Mouse (Mus musculus) limb, embryonic 13.5 days (tissue): Measurements from ENCODE around the gene Galnt14. TPM values are rescaled to one million over a fixed set of nuclear protein-coding genes. Genes with fewer than 3 reads are reported as not detected.

ENCODE experiments used
- ATAC-seq: fragments of 200-750 bp; cut with Nextera tagmentation; 2 replicates; pipeline ENCODE4 v1.8.0; 2017; ENCODE audit warnings: low read depth, moderate number of reproducible peaks, moderate TSS enrichment; ENCODE audit not compliant: low FRiP score
- H3K27ac ChIP-seq: fragments of 300-500 bp; sonication (generic); 2 replicates; pipeline ENCODE4 v1.5.1; 2015; ENCODE audit warnings: inconsistent platforms, mild to moderate bottlenecking, moderate library complexity
- H3K27me3 ChIP-seq: fragments of 300-500 bp; sonication (generic); 2 replicates; pipeline ENCODE4 v1.6.1; 2015; ENCODE audit warnings: mild to moderate bottlenecking, inconsistent platforms
- H3K36me3 ChIP-seq: fragments of 300-500 bp; sonication (generic); 2 replicates; pipeline ENCODE4 v1.6.1; 2015; ENCODE audit warnings: inconsistent platforms, mild to moderate bottlenecking, moderate library complexity
- H3K4me1 ChIP-seq: fragments of 300-500 bp; sonication (generic); 2 replicates; pipeline ENCODE4 v1.6.1; 2015; ENCODE audit warnings: inconsistent platforms
- H3K4me2 ChIP-seq: fragments of 300-500 bp; sonication (generic); replicated peaks from 2 replicates; pipeline ENCODE4 v1.6.1; 2015; ENCODE audit warnings: inconsistent platforms, mild to moderate bottlenecking, moderate library complexity
- H3K4me3 ChIP-seq: fragments of 300-500 bp; sonication (generic); 2 replicates; pipeline ENCODE4 v1.5.1; 2015; ENCODE audit warnings: moderate library complexity, mild to moderate bottlenecking, inconsistent platforms
- H3K9ac ChIP-seq: fragments of 300-500 bp; sonication (generic); 2 replicates; pipeline ENCODE4 v1.6.1; 2015; ENCODE audit warnings: mild to moderate bottlenecking, inconsistent platforms
- H3K9me3 ChIP-seq: fragments of 300-500 bp; sonication (generic); 2 replicates; pipeline ENCODE4 v1.6.1; 2016; ENCODE audit warnings: inconsistent platforms
- WGBS: fragments of 180-500 bp; shearing (Covaris S2); methylation state at CpG from one replicate; pipeline ENCODE4 v1.1.7; 2015; 5-methylcytosine and 5-hydroxymethylcytosine counted together
- polyA plus RNA-seq: library from polyadenylated mRNA; unstranded; fragments of >200 nt; fragmentation: Nextera tagmentation; extraction: Ambion mirVana; gene quantifications from 2 replicates; pipeline ENCODE4 v1.2.1, GENCODE M21; 2015

Gene Galnt14
- 2.3 and 2.8 TPM in 2 replicates for polyA plus RNA-seq

- WGBS: under 1% methylated on average over 67 of the region's 75 CpGs
- Histone ChIP-seq H3K9me3 (peaks cover 11% of the 10 kb centered on the region; the same call in 1 of the 2 replicates), H3K4me2 (peak within 1 kb of the TSS; percentile 95), H3K4me3 (peak within 1 kb of the TSS; percentile 58), H3K4me1 (peaks cover 21% of the 10 kb centered on the region), H3K27ac (no peak within 1 kb of the TSS), H3K36me3 (no peaks in the 10 kb centered on the region), H3K9ac (peak within 1 kb of the TSS; percentile 69), H3K27me3 (peaks cover 74% of the 10 kb centered on the region)
- ATAC-seq: peak; percentile 69
Measured at GRCm38 (mm10) chr17:73710042-73710911, at the start of gene Galnt14. Gene Galnt14, minus strand, starts transcription at chr17:73710453.

GRCm38 (mm10) chr17:73743681-73744311, 33.5 kb upstream of the Galnt14 start:
- Histone ChIP-seq H3K4me2 (no peak overlapping the region), H3K9ac (no peak overlapping the region)

DNA sequence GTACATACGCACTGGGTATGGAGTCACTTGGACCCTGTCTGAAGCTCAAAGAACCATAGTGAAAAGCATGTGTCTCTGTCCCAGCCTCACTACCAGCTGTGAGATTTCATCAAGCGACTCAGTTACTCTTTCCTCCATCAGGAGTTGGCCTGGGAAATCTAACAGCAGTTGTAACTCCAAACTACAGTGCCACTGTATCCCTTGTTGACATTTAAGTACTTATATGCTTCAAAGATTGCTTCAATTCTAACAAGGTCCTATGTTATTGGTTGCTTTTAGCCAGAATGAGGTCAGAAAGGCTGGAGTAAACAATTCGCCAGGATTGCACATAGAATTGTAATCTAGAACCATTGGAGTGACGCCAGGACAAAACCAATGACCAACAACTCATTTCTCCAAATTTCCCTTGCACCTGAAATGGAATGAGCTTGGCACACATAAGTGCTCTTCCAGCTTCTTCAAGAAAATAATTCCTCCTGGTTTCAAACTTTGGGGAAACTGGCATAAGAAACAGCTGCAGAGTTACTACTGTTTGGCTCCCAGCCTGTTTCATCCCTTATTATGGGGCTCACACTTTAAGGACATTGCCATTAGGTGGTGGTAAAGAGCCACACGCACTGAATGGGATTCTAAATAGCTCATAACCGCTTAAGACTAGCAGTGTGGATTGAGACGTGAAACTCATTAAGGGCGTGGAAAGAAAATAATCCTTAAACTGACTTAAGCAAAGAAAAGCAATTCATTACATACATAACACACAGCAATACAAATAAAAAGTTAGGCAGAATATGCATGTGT, 13.8 kb upstream of the Galnt14 start:
- ATAC-seq: no peak
- no peaks in the 10 kb centered on the region for H3K36me3 ChIP-seq
- peaks cover 11% of the 10 kb centered on the region; the same call in 1 of the 2 replicates for H3K27me3 ChIP-seq
- H3K4me1 ChIP-seq: peaks cover 6% of the 10 kb centered on the region; the same call in 1 of the 2 replicates
- no peak overlapping the region for H3K27ac ChIP-seq
- no peak overlapping the region for H3K4me2 ChIP-seq
- no peak overlapping the region for H3K9ac ChIP-seq
- no peak overlapping the region for H3K4me3 ChIP-seq
- WGBS: 59% methylated on average over 8 of the region's 8 CpGs
- H3K9me3 ChIP-seq: no peaks in the 10 kb centered on the region

More at GRCm38 (mm10) chr17:73743681-73744311, 33.5 kb upstream of the Galnt14 start:
- Histone ChIP-seq H3K9me3 (no peaks in the 10 kb centered on the region), H3K36me3 (no peaks in the 10 kb centered on the region), H3K4me3 (no peak overlapping the region), H3K27me3 (peaks cover 7% of the 10 kb centered on the region; the same call in 1 of the 2 replicates), H3K27ac (no peak overlapping the region), H3K4me1 (no peaks in the 10 kb centered on the region)
- 3% methylated on average over 6 of the region's 6 CpGs for WGBS
- peak; percentile 82; the same call in 1 of the 2 replicates for ATAC-seq

DNA sequence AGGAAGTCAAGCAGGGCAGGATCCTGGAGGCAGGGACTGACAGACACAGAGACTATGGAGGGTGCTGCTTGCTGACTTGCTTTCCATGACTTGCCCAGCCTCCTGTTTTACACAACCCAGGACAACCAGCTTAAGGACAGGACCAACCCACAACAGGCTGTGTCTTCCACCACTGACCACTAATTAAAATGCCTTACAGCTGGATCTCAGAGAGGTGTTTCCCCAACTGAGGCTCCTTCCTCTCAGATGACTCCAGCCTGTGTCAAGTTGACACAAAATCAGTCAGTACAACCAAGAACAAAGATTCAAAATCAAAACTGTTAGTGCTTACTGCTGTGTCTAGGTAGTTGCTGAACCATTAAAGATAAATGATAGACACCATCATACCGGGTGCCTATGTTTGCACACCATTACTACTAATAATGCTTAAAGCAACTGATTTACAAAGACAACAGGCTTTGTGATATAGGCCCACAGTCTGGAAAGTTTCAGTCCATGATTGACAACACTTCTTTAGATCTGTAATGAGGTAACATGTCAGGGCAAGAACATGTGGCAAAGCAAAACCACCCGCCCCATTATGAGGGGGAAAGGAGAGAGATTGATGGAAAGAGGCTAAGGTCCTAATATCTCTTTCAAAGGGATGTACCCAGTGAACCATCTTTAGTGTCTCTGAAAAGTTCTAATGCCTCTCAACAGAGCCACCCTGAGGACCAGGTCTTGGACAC, 8.9 kb upstream of the Galnt14 start:
- ATAC-seq: no peak
- Histone ChIP-seq H3K4me1 (peaks cover 8% of the 10 kb centered on the region; the same call in 1 of the 2 replicates), H3K36me3 (no peaks in the 10 kb centered on the region), H3K4me3 (no peak overlapping the region), H3K9ac (no peak overlapping the region), H3K9me3 (no peaks in the 10 kb centered on the region), H3K27ac (no peak overlapping the region), H3K4me2 (no peak overlapping the region), H3K27me3 (peaks cover 14% of the 10 kb centered on the region; the same call in 1 of the 2 replicates)
- WGBS: 84% methylated on average over 2 of the region's 2 CpGs

DNA sequence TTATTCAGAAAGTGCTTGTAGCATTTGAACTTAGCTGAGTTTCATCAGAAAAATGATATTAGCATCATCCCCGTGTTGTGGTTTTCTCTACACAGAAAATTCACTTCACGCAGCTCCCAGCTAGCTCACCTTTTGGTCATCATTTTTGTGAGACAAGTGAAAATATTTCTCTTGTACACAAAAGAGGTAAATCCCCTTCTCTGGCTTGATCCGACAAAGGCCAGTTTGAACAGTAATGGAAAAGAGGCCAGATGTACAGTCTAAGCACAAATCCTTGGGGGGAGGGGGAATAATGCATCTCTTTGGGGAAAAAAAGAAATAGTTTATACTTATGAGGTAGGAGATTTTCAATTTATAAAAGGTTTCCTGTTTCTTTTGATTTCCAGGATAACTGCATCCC, 6.4 kb upstream of the Galnt14 start:
- H3K36me3 ChIP-seq: no peaks in the 10 kb centered on the region
- peaks cover 13% of the 10 kb centered on the region; the same call in 1 of the 2 replicates for H3K4me1 ChIP-seq
- no peak overlapping the region for H3K4me3 ChIP-seq
- ATAC-seq: no peak
- peaks cover 32% of the 10 kb centered on the region for H3K27me3 ChIP-seq
- H3K9me3 ChIP-seq: no peaks in the 10 kb centered on the region
- no peak overlapping the region for H3K4me2 ChIP-seq
- H3K27ac ChIP-seq: no peak overlapping the region
- H3K9ac ChIP-seq: no peak overlapping the region
- WGBS: 68% methylated on average over 3 of the region's 3 CpGs

DNA sequence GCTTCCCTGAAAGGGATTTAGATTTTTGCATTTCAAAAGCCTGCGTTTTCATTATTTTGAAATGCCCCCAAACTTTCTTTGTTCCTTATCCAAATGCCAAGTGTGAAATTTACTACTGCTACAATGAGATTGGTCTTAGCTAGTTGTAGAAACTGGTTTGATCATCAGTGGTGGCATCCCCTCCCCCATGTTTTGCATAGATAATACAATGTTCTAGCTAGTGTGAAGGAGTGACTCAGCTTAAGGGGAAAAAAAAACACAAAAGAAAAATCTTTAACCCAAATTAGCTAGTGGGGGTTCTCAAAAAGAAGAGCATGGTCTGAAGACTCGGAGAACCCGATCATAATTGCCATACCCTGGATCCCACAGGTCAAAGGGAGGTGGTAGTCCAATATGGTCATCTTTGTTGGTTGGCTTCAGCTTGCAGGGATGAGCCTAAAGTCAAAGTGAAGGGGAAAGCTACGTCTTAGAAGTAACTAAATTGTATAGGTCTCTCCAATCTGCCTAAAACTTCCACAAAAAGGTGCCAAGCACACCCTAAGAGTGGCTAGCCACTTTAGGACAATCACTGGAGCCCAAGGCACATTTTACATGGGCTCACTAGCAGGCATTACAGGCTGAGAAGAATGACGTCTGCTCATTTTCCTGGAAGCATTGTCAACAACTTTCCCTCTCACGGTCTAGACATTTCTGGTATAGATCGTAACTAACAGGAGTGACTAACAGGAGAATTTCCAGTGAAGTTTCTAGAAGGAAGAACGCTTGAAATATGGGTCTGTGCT, 4.4 kb upstream of the Galnt14 start:
- 83% methylated on average over 8 of the region's 8 CpGs for WGBS
- Histone ChIP-seq H3K9ac (no peak overlapping the region), H3K4me3 (no peak overlapping the region), H3K27me3 (peaks cover 52% of the 10 kb centered on the region), H3K4me1 (peaks cover 21% of the 10 kb centered on the region), H3K36me3 (no peaks in the 10 kb centered on the region), H3K27ac (no peak overlapping the region), H3K4me2 (no peak overlapping the region), H3K9me3 (no peaks in the 10 kb centered on the region)
- ATAC-seq: no peak

DNA sequence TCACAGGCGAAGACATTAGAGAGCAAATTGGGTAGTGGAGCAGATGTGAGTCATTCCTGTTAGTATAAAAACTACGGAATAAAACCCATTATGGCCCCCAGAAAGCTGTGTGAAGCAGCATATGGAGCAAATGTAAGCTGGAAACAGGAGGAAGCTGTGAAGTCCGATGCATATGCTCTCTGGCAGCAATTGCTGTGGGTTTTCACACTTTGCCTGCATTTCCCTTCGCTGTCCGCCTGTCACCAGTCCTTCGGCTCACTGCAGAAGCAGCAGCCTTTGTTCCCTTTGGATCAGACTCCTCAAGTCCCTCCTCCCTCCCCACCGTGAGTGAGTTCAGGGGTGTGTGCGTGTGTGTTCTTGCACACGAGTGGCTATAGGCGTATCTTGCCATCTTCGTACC, 3.1 kb upstream of the Galnt14 start:
- 35% methylated on average over 11 of the region's 11 CpGs for WGBS
- Histone ChIP-seq H3K9me3 (0 out of 2 replicates have a peak, but pooled peaks cover under 1% of the 10 kb centered on the region), H3K4me1 (peaks cover 29% of the 10 kb centered on the region), H3K9ac (no peak overlapping the region), H3K4me2 (peak overlapping the region; percentile 23; the same call in 1 of the 2 replicates), H3K27me3 (peaks cover 65% of the 10 kb centered on the region), H3K4me3 (no peak overlapping the region), H3K36me3 (no peaks in the 10 kb centered on the region), H3K27ac (no peak overlapping the region)
- ATAC-seq: no peak

DNA sequence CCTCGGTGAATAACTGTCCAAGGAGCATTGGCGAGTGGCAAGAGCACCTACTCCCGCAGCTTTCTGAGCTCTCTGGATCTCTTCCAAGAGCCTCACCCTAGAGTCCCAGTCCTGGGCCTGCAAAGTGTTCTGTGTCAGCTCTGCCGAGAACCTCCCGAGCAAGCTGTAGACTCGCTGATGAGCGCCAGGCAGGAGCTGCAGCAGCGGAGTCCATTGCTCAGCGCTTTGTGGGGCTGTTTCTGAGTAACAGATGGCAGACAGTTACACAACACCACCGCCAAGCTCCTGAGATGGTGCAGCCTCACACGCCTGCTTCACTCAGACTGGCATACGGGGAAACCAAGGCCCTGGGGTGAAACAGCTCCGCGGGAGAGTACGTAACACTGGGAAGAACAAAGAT, 1.7 kb upstream of the Galnt14 start:
- H3K9me3 ChIP-seq: peaks cover 11% of the 10 kb centered on the region; the same call in 1 of the 2 replicates
- WGBS: 57% methylated on average over 15 of the region's 15 CpGs

DNA sequence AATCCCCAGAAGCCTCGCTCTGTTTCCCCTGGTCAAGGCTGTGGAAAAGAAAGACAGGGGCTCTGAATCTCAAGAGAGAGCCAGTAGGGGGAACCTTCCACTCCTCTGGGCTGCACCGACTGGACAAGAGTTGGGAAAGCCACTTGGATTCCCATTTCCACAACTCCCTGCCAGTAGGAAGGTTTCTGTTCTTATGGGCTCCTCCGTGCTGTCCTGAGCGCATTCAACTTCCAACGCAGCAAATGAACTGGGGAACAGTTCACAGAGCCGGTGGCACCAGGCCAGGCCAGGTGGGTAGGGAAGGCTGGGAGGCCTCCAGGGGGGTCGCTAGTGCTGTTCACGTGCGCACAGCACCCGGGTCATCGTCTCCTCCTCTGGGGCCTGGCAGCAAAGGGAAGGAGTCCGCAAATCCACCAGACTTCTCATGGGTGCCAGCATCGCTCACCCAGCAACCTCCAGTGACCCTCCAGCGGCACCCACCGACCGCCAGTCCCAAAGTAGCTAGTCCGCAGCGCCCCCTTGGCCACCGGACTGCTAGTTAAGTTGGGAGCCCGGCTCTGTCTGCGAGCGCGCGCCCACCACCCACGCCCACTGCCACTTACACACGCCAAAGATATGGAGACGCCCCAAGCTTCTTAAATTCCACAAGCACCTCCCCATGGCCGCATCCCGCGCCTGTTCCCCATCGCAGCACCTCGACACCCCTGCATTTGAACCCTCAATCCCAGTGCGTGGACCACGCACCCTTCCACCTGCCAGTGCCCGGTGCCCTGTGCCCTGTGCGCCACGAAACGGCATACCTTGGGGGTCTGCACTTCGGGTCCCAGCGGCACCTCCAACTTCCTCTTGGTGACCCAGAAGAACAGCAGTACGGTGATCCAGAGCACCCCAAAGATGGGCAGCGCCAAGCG, 867 bp downstream of the Galnt14 start:
- WGBS: 3% methylated on average over 43 of the region's 43 CpGs
- peak overlapping the region; percentile 95 for H3K4me2 ChIP-seq
- peak overlapping the region; percentile 58 for H3K4me3 ChIP-seq
- peaks cover 69% of the 10 kb centered on the region for H3K27me3 ChIP-seq
- H3K27ac ChIP-seq: no peak overlapping the region
- H3K9ac ChIP-seq: peak overlapping the region; percentile 69
- no peaks in the 10 kb centered on the region for H3K36me3 ChIP-seq
- peaks cover 11% of the 10 kb centered on the region; the same call in 1 of the 2 replicates for H3K9me3 ChIP-seq
- peaks cover 21% of the 10 kb centered on the region for H3K4me1 ChIP-seq
- peak; percentile 26; the same call in 1 of the 2 replicates for ATAC-seq

More for the DNA sequence above, 1.7 kb upstream of the Galnt14 start:
- H3K4me2 ChIP-seq: 0 out of 2 replicates have a peak overlapping the region, but pooled peaks have one; percentile 9
- H3K27ac ChIP-seq: no peak overlapping the region
- H3K4me3 ChIP-seq: no peak overlapping the region
- H3K4me1 ChIP-seq: peaks cover 21% of the 10 kb centered on the region
- no peaks in the 10 kb centered on the region for H3K36me3 ChIP-seq
- no peak for ATAC-seq
- H3K27me3 ChIP-seq: peaks cover 72% of the 10 kb centered on the region
- no peak overlapping the region for H3K9ac ChIP-seq

- 93% methylated on average over 6 of the region's 6 CpGs for WGBS
- H3K9ac ChIP-seq: no peak overlapping the region
- peaks cover 60% of the 10 kb centered on the region for H3K27me3 ChIP-seq
- H3K4me3 ChIP-seq: no peak overlapping the region
- no peak overlapping the region for H3K4me2 ChIP-seq
- peaks cover 11% of the 10 kb centered on the region; the same call in 1 of the 2 replicates for H3K9me3 ChIP-seq
- H3K36me3 ChIP-seq: no peaks in the 10 kb centered on the region
- no peak for ATAC-seq
- H3K27ac ChIP-seq: no peak overlapping the region
- peaks cover 18% of the 10 kb centered on the region for H3K4me1 ChIP-seq
Measured at GRCm38 (mm10) chr17:73708451-73708850, 1.8 kb downstream of the Galnt14 start.
